Mouse (Mus musculus) kidney, adult 2 months (tissue): ENCODE measurements at regions not wholly inside any gene's neighbourhood (a gene's known extent, or its start where the extent isn't known, plus 50 kb on each side); places are given as distances from the start of the nearest gene placed in this dataset.

Experiments
- DNase-seq: peaks from one replicate; pipeline ENCODE4 v3.0.0; 2021
- H3K27ac ChIP-seq: fragments of 200-500 bp; 2 replicates; pipeline ENCODE4 v1.5.1; 2012; ENCODE audit warnings: low read depth, low read length, control low read depth, inconsistent platforms; ENCODE audit not compliant: insufficient read depth
- H3K27me3 ChIP-seq: fragments of 200-500 bp; replicated peaks from 2 replicates; pipeline ENCODE4 v1.6.1; 2012; ENCODE audit warnings: mild to moderate bottlenecking, moderate library complexity, low read length, inconsistent platforms; ENCODE audit not compliant: control insufficient read depth, insufficient read depth
- H3K36me3 ChIP-seq: fragments of 200-500 bp; 2 replicates; pipeline ENCODE4 v1.6.1; 2012; ENCODE audit warnings: mild to moderate bottlenecking, moderate library complexity, low read length, inconsistent platforms; ENCODE audit not compliant: control insufficient read depth, insufficient read depth
- H3K4me1 ChIP-seq: fragments of 200-500 bp; 2 replicates; pipeline ENCODE4 v1.6.1; 2011; ENCODE audit warnings: low read length; ENCODE audit not compliant: control insufficient read depth, insufficient read depth
- H3K4me3 ChIP-seq: fragments of 200-500 bp; 2 replicates; pipeline ENCODE4 v1.5.1; 2011; ENCODE audit warnings: mild to moderate bottlenecking, low read depth, low read length, control low read depth; ENCODE audit not compliant: insufficient read depth
- CTCF ChIP-seq: fragments of 200-500 bp; conservative IDR thresholded peaks from 2 replicates; pipeline ENCODE4 v1.5.1; 2011; ENCODE audit warnings: low read depth, mild to moderate bottlenecking, control low read depth, low read length, moderate library complexity, mixed read lengths; ENCODE audit not compliant: insufficient read depth, insufficient read length
- POLR2A ChIP-seq: fragments of 200-500 bp; IDR thresholded peaks from one replicate; pipeline ENCODE4 v1.6.1; 2011; ENCODE audit warnings: low read depth, low read length, control low read depth
- WGBS: fragments of 180-500 bp; shearing (Covaris S2); methylation state at CpG from one replicate; pipeline ENCODE4 v1.1.7; 2018; 5-methylcytosine and 5-hydroxymethylcytosine counted together

- H3K27me3 ChIP-seq, result no peaks in the 10 kb centered on the region
- DNase-seq, result no peak
- no peaks in the 10 kb centered on the region for H3K36me3 ChIP-seq
Observed at GRCm38 (mm10) chr9:104460133-104460532, 87.0 kb upstream of the Cpne4 start.

GRCm38 (mm10) chr9:104457635-104458034 lies 89.5 kb upstream of the Cpne4 start:
- TF ChIP-seq POLR2A (no peak), CTCF (peak; percentile 31; the same call in 1 of the 2 replicates)
- Histone ChIP-seq H3K36me3 (no peaks in the 10 kb centered on the region), H3K4me3 (no peak overlapping the region), H3K4me1 (no peaks in the 10 kb centered on the region), H3K27me3 (no peaks in the 10 kb centered on the region), H3K27ac (no peak overlapping the region)
- WGBS, result 39% methylated on average over 4 of the region's 4 CpGs
- peak; percentile 17 for DNase-seq

More at GRCm38 (mm10) chr9:104460133-104460532, 87.0 kb upstream of the Cpne4 start:
- Histone ChIP-seq H3K4me1 (no peaks in the 10 kb centered on the region), H3K4me3 (no peak overlapping the region), H3K27ac (no peak overlapping the region)
- TF ChIP-seq CTCF (no peak), POLR2A (no peak)

GRCm38 (mm10) chr9:104448577-104449165 lies 98.4 kb upstream of the Cpne4 start:
- H3K4me3 ChIP-seq, result no peak overlapping the region
- TF ChIP-seq CTCF (no peak), POLR2A (no peak)
- DNase-seq, result no peak
- WGBS, result 58% methylated on average over 8 of the region's 8 CpGs
- no peaks in the 10 kb centered on the region for H3K36me3 ChIP-seq
- no peak overlapping the region for H3K27ac ChIP-seq
- H3K27me3 ChIP-seq, result no peaks in the 10 kb centered on the region
- no peaks in the 10 kb centered on the region for H3K4me1 ChIP-seq

GRCm38 (mm10) chr9:104444906-104445305 lies 102.2 kb upstream of the Cpne4 start:
- TF ChIP-seq POLR2A (no peak), CTCF (peak; percentile 72)
- WGBS, result 48% methylated on average over 5 of the region's 5 CpGs
- Histone ChIP-seq H3K27ac (no peak overlapping the region), H3K27me3 (no peaks in the 10 kb centered on the region), H3K4me1 (no peaks in the 10 kb centered on the region), H3K4me3 (no peak overlapping the region), H3K36me3 (no peaks in the 10 kb centered on the region)
- DNase-seq, result peak; percentile 25

GRCm38 (mm10) chr9:104443236-104443635 lies 103.8 kb upstream of the Cpne4 start:
- Histone ChIP-seq H3K27ac (no peak overlapping the region), H3K4me1 (no peaks in the 10 kb centered on the region), H3K27me3 (no peaks in the 10 kb centered on the region), H3K4me3 (no peak overlapping the region), H3K36me3 (no peaks in the 10 kb centered on the region)
- 76% methylated on average over 7 of the region's 7 CpGs for WGBS
- TF ChIP-seq CTCF (no peak), POLR2A (no peak)
- DNase-seq, result no peak

- TF ChIP-seq POLR2A (no peak), CTCF (no peak)
- 9% methylated on average over 5 of the region's 5 CpGs for WGBS
- H3K36me3 ChIP-seq, result no peaks in the 10 kb centered on the region
Observed at GRCm38 (mm10) chr9:104413021-104413420, 75.5 kb upstream of the Acpp start.

GRCm38 (mm10) chr9:104410211-104410610 lies 72.7 kb upstream of the Acpp start:
- Histone ChIP-seq H3K36me3 (no peaks in the 10 kb centered on the region), H3K4me3 (no peak overlapping the region), H3K27ac (no peak overlapping the region), H3K4me1 (peaks cover 4% of the 10 kb centered on the region; the same call in 1 of the 2 replicates), H3K27me3 (no peaks in the 10 kb centered on the region)
- WGBS, result 7% methylated on average over 5 of the region's 5 CpGs
- DNase-seq, result peak; percentile 33
- TF ChIP-seq CTCF (peak; percentile 57), POLR2A (no peak)

More at GRCm38 (mm10) chr9:104413021-104413420, 75.5 kb upstream of the Acpp start:
- no peak for DNase-seq
- no peak overlapping the region for H3K27ac ChIP-seq
- H3K4me3 ChIP-seq, result no peak overlapping the region
- no peaks in the 10 kb centered on the region for H3K27me3 ChIP-seq
- H3K4me1 ChIP-seq, result peaks cover 4% of the 10 kb centered on the region; the same call in 1 of the 2 replicates

- no peaks in the 10 kb centered on the region for H3K27me3 ChIP-seq
- peaks cover 4% of the 10 kb centered on the region; the same call in 1 of the 2 replicates for H3K4me1 ChIP-seq
- TF ChIP-seq POLR2A (no peak), CTCF (no peak)
- H3K36me3 ChIP-seq, result no peaks in the 10 kb centered on the region
- DNase-seq, result no peak
- peak overlapping the region; percentile 17; the same call in 1 of the 2 replicates for H3K4me3 ChIP-seq
- WGBS, result 35% methylated on average over 12 of the region's 12 CpGs
- H3K27ac ChIP-seq, result no peak overlapping the region
Observed at GRCm38 (mm10) chr9:104409381-104409780, 71.8 kb upstream of the Acpp start.
